18 mouse cellular contexts compared by ENCODE assay signal in the genomic region with DNA sequence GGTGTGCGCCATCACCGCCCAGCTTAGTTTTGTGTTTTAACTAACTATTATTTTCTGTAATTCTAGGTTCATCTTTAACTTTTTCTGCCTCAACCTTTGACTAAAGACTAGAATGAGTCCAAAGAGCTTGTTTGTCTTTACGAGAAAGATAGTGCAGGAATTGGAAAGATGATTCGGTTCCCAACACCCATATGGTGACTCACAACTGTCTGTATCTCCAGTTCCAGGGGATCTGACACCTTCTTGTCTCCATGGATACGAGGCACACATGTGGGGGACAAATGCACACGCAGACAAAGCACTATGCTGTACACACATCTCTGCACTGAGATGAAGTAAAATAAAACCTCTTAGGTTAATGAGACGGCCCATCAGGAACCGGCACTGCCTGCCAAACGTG. TPM values are rescaled to one million over a fixed set of nuclear protein-coding genes. Genes with fewer than 3 reads are reported as not detected.
DNase-seq lines count a peak whose midpoint lies in the region; TF ChIP-seq lines count a peak whose summit lies in the region.
"Had no signal": no experiment of that assay in that cellular context is flagged by ENCODE, and none has a peak within 500 bp of the region (broad histone marks: within the 10 kb centered on the region; RNA-seq: fewer than 3 reads in every experiment).

No protein-coding gene starts in this region.

- H3K27me3 ChIP-seq in liver, adult 2 months (ENCODE audit: control insufficient read depth, insufficient read depth, low read length): no peaks in the 10 kb centered on the region
- H3K27me3 ChIP-seq in small intestine, adult 2 months (ENCODE audit: control insufficient read depth, insufficient read depth, low read length): no peaks in the 10 kb centered on the region

- no peak overlapping the region for H3K9ac ChIP-seq in liver, adult 2 months (ENCODE audit: low read depth, low read length)
- H3K9ac ChIP-seq: forebrain, embryonic 13.5 days; forebrain, postnatal 0 days; heart, embryonic 13.5 days had no signal

- 22% methylated on average over 9 of the region's 9 CpGs for WGBS in liver, adult 2 months
- WGBS in small intestine, adult 2 months: 55% methylated on average over 9 of the region's 9 CpGs

- TF ChIP-seq POLR2A in liver, adult 2 months (IDR thresholded peaks at IDR 0.05; ENCODE audit: extremely low read depth, insufficient read depth, low read length): no peak
- no peak for TF ChIP-seq POLR2A in small intestine, adult 2 months (IDR thresholded peaks at IDR 0.05; ENCODE audit: low read depth, low read length)

- no peak overlapping the region for H3K4me3 ChIP-seq in liver, adult 2 months (ENCODE audit: insufficient read depth, low read depth, low read length)
- H3K4me3 ChIP-seq in small intestine, adult 2 months (ENCODE audit: low read depth, low read length): no peak overlapping the region
- H3K4me3 ChIP-seq: embryonic facial prominence, embryonic 10.5 days; forebrain, embryonic 13.5 days; heart, embryonic 13.5 days had no signal

- H3K27ac ChIP-seq in liver, adult 2 months (replicated peaks; ENCODE audit: insufficient read depth, low read depth, low read length): peak overlapping the region; percentile 64
- peak overlapping the region; percentile 88 for H3K27ac ChIP-seq in small intestine, adult 2 months (ENCODE audit: insufficient read depth, low read depth, low read length)
- H3K27ac ChIP-seq: embryonic facial prominence, embryonic 10.5 days; forebrain, embryonic 13.5 days; heart, embryonic 13.5 days had no signal

- no peaks in the 10 kb centered on the region for H3K36me3 ChIP-seq in liver, adult 2 months (ENCODE audit: control insufficient read depth, insufficient read depth, low read length)
- H3K36me3 ChIP-seq in small intestine, adult 2 months (ENCODE audit: control insufficient read depth, insufficient read depth, low read length): no peaks in the 10 kb centered on the region
- H3K36me3 ChIP-seq: embryonic facial prominence, embryonic 10.5 days; heart, embryonic 13.5 days had no signal

- no peak for TF ChIP-seq CTCF in liver, adult 2 months (IDR thresholded peaks at IDR 0.05; ENCODE audit: low read depth, low read length)
- TF ChIP-seq CTCF in small intestine, adult 2 months (IDR thresholded peaks at IDR 0.05; ENCODE audit: extremely low read depth, insufficient read length, insufficient replicate concordance, low read depth, low read length): no peak

- peaks cover under 1% of the 10 kb centered on the region; the same call in 1 of the 2 replicates for H3K79me2 ChIP-seq in liver, adult 2 months (ENCODE audit: control insufficient read depth, insufficient read depth, low read length)

- peak; percentile 25 for DNase-seq in layer of hippocampus, adult 11-12 months (ENCODE audit: low spot score)
- DNase-seq in layer of hippocampus, adult 9-10 months (ENCODE audit: low spot score): no peak
- DNase-seq in liver, adult 2 months (ENCODE audit: extremely low read depth, low read depth, low spot score): peak; percentile 93
- DNase-seq in liver: no peak
- peak; percentile 83 for DNase-seq in brain, adult 2 months (ENCODE audit: low read depth, low spot score)
- DNase-seq in thymus, postnatal 10 days (ENCODE audit: low spot score in 2 of 2): no peak
- DNase-seq: adrenal gland, adult 2 months; adrenal gland, postnatal 25 days; cerebellum, adult 2 months; cerebellum, postnatal 10 days; forebrain, postnatal 0 days; gastrocnemius, postnatal 36 days; heart, adult 11 months; heart, postnatal 36 days had no signal

- H3K4me1 ChIP-seq in liver, adult 2 months (ENCODE audit: control insufficient read depth, insufficient read depth, low read length): peaks cover 10% of the 10 kb centered on the region
- peaks cover 31% of the 10 kb centered on the region; the same call in 1 of the 2 replicates for H3K4me1 ChIP-seq in small intestine, adult 2 months (ENCODE audit: control insufficient read depth, insufficient read depth, insufficient read length, low read length)
- H3K4me1 ChIP-seq: forebrain, embryonic 13.5 days had no signal

RNA-seq across cellular contexts. Expression of a gene that starts 4.9 kb away (rescaled TPM):
- 21.9 and 36.3 TPM in 2 replicates for total RNA-seq in liver, adult 2 months (2014; rRNA removed)
- polyA plus RNA-seq in liver, adult 2 months (2012; rRNA removed): 85.0 and 89.8 TPM in 2 replicates
- polyA plus RNA-seq in small intestine, adult 2 months (2012; rRNA removed): 228 and 484 TPM in 2 replicates

RNA-seq across cellular contexts. Expression of a gene that starts 20.4 kb away (rescaled TPM):
- 1.3 and 3.1 TPM in 2 replicates for total RNA-seq in liver, adult 2 months (2014; rRNA removed)
- polyA plus RNA-seq in liver, adult 2 months (2012; rRNA removed): 4.1 and 5.8 TPM in 2 replicates
- 0.56 and 0.85 TPM in 2 replicates for polyA plus RNA-seq in small intestine, adult 2 months (2012; rRNA removed)

RNA-seq across cellular contexts. Expression of a gene that starts 29.8 kb away (rescaled TPM):
- 0.83 and 0.87 TPM in 2 replicates for total RNA-seq in liver, adult 2 months (2014; rRNA removed)
- 0.91 and 1.4 TPM in 2 replicates for polyA plus RNA-seq in liver, adult 2 months (2012; rRNA removed)
- 8.8 and 10.4 TPM in 2 replicates for polyA plus RNA-seq in small intestine, adult 2 months (2012; rRNA removed)

RNA-seq across cellular contexts. Expression of a gene that starts 35.4 kb away (rescaled TPM):
- 1.5 and 1.8 TPM in 2 replicates for total RNA-seq in liver, adult 2 months (2014; rRNA removed)
- 5.2 and 10.0 TPM in 2 replicates for polyA plus RNA-seq in liver, adult 2 months (2012; rRNA removed)
- 24.0 and 35.3 TPM in 2 replicates for polyA plus RNA-seq in small intestine, adult 2 months (2012; rRNA removed)

RNA-seq across cellular contexts. Expression of a gene that starts 39.1 kb away (rescaled TPM):
- total RNA-seq in liver, adult 2 months (2014; rRNA removed): 130 TPM in 2 replicates
- 128 and 130 TPM in 2 replicates for polyA plus RNA-seq in liver, adult 2 months (2012; rRNA removed)
- polyA plus RNA-seq in small intestine, adult 2 months (2012; rRNA removed): 59.8 and 117 TPM in 2 replicates

Comparison
In these comparisons a context has a peak if more than half of its experiments do, and no peak if none do; other contexts are left out.
1. DNase-seq: peak in layer of hippocampus, adult 11-12 months (single experiment), liver, adult 2 months (single experiment) and brain, adult 2 months (single experiment); none in layer of hippocampus, adult 9-10 months (single experiment), liver (single experiment) and thymus, postnatal 10 days (0 of 2).